Mouse (Mus musculus) embryonic fibroblast, embryonic 13.5 days (primary cell): ENCODE data around the gene Msi2. TPM values are rescaled to one million over a fixed set of nuclear protein-coding genes. Genes with fewer than 3 reads are reported as not detected.

Experiments used
- H3K27ac ChIP-seq: 2 replicates; pipeline ENCODE4 v1.5.1; 2012; ENCODE audit warnings: low read length, control low read depth, inconsistent platforms; ENCODE audit not compliant: insufficient read depth
- H3K4me1 ChIP-seq: 2 replicates; pipeline ENCODE4 v1.6.1; 2011; ENCODE audit warnings: low read length; ENCODE audit not compliant: control insufficient read depth, insufficient read depth
- H3K4me3 ChIP-seq: 2 replicates; pipeline ENCODE4 v1.5.1; 2011; ENCODE audit warnings: mild to moderate bottlenecking, control low read depth, low read length; ENCODE audit not compliant: insufficient read depth
- CTCF ChIP-seq: IDR thresholded peaks from 2 replicates; pipeline ENCODE4 v1.5.1; 2011; ENCODE audit warnings: mild to moderate bottlenecking, control low read depth, low read length, moderate library complexity, borderline replicate concordance; ENCODE audit not compliant: insufficient read depth
- POLR2A ChIP-seq: IDR thresholded peaks from 2 replicates; pipeline ENCODE4 v1.6.1; 2011; ENCODE audit warnings: low read depth, mild to moderate bottlenecking, control low read depth, low read length, moderate library complexity
- polyA plus RNA-seq: library from polyadenylated mRNA; stranded (reverse); fragments of >200 nt; gene quantifications from 2 replicates; pipeline ENCODE4 v1.2.4, GENCODE M21; 2011; ENCODE audit warnings: low read depth; ENCODE audit not compliant: missing spikeins, insufficient read length

The Msi2 gene
- polyA plus RNA-seq, 1 experiment = 44.9 TPM

- peaks cover 4% of the 10 kb centered on the region; the same call in 1 of the 2 replicates for H3K4me1 ChIP-seq
- H3K4me3 ChIP-seq = no peak overlapping the region
- no peak for TF ChIP-seq POLR2A
- no peak for TF ChIP-seq CTCF
- H3K27ac ChIP-seq = no peak overlapping the region
These were observed 108.2 kb downstream of the Msi2 start for GRCm38 (mm10) chr11:88610112-88610511.

DNA sequence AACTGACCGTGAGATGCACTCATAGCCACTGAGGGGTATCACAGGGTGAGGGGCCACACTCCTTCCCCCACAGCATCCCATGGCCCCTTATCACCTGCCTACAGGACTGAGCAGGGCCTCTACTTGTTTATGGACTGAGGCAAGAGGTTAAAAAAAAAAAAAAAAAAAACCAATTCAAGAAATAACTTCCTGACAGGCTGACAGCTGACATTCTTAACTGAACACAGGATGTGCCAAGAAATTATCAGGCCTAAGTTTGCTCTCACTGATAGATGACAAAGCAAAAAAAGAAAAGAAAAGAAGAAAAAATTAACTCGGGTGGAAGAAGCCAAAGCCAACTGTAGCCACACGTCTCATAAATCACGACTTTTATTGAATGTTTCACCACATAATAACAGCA lies 109.7 kb downstream of the Msi2 start:
- Histone ChIP-seq H3K4me1 (0 out of 2 replicates have a peak, but pooled peaks cover under 1% of the 10 kb centered on the region), H3K4me3 (no peak overlapping the region), H3K27ac (no peak overlapping the region)
- no peak for TF ChIP-seq POLR2A
- TF ChIP-seq CTCF = no peak

DNA sequence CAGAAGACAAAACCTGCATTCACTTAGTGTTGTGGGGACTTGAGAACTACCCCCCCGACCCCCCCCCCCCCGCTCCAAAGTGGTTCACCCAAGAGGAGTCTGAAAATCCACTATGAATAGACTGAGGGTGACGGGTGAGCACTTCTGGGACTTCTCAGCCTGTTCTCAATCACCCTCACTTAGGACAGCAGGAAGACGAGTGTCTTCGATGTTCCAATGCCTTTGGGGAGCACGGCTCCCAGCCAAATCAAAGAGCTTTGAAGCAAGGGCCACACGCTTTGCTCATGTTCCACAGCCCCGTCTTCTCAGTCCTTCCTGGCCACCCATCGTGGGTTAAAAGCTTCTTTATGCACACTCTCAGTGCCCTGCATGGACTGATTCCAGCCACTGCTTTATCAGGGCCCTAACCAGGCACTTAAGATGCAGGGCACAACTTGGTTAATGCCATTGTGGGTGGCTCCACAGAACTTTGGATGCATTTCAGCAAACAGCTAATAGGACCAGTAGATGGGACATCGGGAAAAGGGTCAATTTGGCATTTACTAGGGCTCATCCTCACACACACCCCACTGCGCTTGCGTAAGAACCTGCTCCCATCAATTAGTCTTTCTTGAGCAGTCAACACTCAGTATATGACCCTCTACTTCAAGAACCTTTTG lies 110.5 kb downstream of the Msi2 start:
- H3K4me1 ChIP-seq = no peaks in the 10 kb centered on the region

DNA sequence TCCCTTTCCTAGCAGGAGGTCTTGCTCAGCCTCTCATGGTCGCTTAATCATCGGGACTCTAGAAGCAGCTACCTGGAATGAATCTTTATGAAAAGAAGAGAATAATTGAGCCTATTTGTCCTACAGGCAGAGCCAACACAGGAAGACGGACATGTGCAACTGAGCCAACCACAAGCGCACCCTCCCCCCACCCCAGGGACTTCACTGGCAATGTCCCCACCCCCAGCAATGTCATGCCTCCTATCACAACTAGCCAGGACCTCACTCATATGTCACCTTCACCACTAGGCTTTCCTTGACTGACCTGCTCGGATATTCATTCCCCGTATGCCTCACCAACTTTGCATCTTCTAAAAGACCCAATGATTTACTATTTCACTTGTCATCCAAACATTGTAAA lies 112.5 kb downstream of the Msi2 start:
- no peak overlapping the region for H3K4me3 ChIP-seq
- TF ChIP-seq CTCF = no peak
- TF ChIP-seq POLR2A = no peak
- no peak overlapping the region for H3K27ac ChIP-seq
- no peaks in the 10 kb centered on the region for H3K4me1 ChIP-seq

More for the DNA sequence above, 110.5 kb downstream of the Msi2 start:
- H3K4me3 ChIP-seq = no peak overlapping the region
- no peak overlapping the region for H3K27ac ChIP-seq
- TF ChIP-seq POLR2A = no peak
- no peak for TF ChIP-seq CTCF

GRCm38 (mm10) chr11:88605098-88605525 lies 113.2 kb downstream of the Msi2 start:
- Histone ChIP-seq H3K4me1 (no peaks in the 10 kb centered on the region), H3K27ac (no peak overlapping the region), H3K4me3 (no peak overlapping the region)
- TF ChIP-seq POLR2A (no peak), CTCF (no peak)

GRCm38 (mm10) chr11:88604635-88605034 lies 113.7 kb downstream of the Msi2 start:
- H3K27ac ChIP-seq = no peak overlapping the region
- H3K4me3 ChIP-seq = no peak overlapping the region
- TF ChIP-seq CTCF (no peak), POLR2A (no peak)
- H3K4me1 ChIP-seq = no peaks in the 10 kb centered on the region

- no peak overlapping the region for H3K4me3 ChIP-seq
- no peaks in the 10 kb centered on the region for H3K4me1 ChIP-seq
- no peak overlapping the region for H3K27ac ChIP-seq
- TF ChIP-seq POLR2A (no peak), CTCF (no peak)
These were observed 114.9 kb downstream of the Msi2 start for GRCm38 (mm10) chr11:88603366-88603765.

DNA sequence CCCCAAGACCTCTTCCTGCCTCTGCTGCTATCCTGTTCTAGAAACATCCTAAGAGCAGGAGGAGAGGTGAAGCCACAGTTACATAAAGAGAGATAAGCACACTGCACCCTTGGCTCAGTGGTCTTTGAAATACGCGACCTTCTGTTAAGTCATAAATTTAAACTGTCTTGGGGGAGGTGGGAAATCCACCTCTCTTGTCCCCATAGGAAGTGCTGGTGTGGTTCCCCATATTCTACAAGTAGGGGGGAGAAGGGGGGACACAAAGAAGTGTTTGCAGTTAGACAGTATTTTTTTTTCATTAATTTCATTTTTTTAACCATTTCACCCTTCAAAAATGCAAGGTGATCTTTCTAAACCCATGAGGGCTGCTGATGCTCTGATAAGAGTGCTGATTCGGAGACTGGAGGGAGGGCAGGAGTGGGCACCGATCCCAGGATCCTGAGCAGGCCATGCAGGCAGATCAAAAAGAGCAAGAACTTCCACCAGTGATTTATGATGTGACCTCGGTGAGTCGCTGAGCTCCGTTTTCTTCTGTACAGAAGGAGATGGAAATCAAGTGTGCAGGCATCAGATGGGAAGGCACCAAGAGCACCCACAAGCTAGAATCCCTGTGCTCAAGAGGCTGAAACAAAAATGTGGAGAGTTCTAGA lies 115.7 kb downstream of the Msi2 start:
- Histone ChIP-seq H3K4me1 (no peaks in the 10 kb centered on the region), H3K4me3 (no peak overlapping the region), H3K27ac (no peak overlapping the region)
- no peak for TF ChIP-seq POLR2A
- TF ChIP-seq CTCF = no peak

DNA sequence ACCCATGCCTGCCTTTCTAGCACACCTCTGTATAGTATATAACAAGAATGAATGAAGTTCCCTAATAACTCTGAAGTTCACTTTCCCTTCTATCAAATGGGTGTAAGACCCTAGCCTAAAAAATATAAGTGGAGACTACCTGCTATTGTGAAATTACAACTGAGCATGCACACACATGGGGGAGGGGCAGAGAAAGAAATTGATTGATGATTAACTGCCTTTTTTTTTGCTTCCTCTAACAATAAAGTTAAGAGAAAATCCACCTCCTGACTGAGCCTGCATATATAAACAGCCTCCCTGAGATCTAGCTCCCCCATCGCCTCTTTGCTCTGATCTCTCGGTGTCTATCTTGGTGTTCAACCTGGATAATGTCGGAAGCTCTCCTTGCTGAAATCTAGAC lies 118.1 kb downstream of the Msi2 start:
- H3K4me1 ChIP-seq = no peaks in the 10 kb centered on the region
- TF ChIP-seq POLR2A (no peak), CTCF (no peak)
- H3K27ac ChIP-seq = no peak overlapping the region
- no peak overlapping the region for H3K4me3 ChIP-seq
